Mouse (Mus musculus) brain, embryonic 14.5 days (tissue): ENCODE results near the gene Iqsec1.

Experiments used
- CTCF ChIP-seq: fragments of 200-500 bp; IDR thresholded peaks from 2 replicates; pipeline ENCODE4 v1.5.1; 2012; ENCODE audit warnings: inconsistent platforms, mild to moderate bottlenecking, moderate library complexity, borderline replicate concordance; ENCODE audit not compliant: insufficient read depth, insufficient read length; ENCODE audit errors: extremely low read depth
- POLR2A ChIP-seq: fragments of 200-500 bp; IDR thresholded peaks from 2 replicates; pipeline ENCODE4 v1.6.1; 2012; ENCODE audit warnings: mild to moderate bottlenecking, inconsistent platforms, borderline replicate concordance; ENCODE audit not compliant: poor library complexity, insufficient read depth, insufficient read length, severe bottlenecking; ENCODE audit errors: extremely low read depth

DNA sequence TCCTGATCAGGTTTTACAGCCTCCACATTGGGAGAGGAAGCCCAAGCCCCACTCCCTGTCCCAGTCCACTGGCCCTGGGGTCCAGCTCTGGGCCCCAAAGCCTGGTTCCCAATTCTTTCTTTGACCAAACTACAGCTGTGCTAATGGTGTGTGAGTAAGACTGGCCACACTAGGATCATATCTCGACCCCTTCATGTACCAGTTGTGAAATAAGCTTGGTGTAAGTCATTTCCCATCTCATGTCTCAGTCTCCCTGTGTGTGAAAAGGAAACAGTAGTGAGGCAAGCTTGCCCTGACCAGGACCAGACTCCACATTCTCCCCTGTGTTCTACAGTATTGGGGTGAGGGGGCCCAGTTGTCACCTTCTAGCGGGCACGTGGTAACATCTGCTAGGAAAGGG is 200.9 kb downstream of the Iqsec1 start:
- TF ChIP-seq CTCF (no peak), POLR2A (no peak)
